Mouse (Mus musculus) kidney, adult 8-10 months (tissue): ENCODE measurements around the gene Cklf.
"Not testable (repeated sequence)": the region's sequence is repeated elsewhere in the genome, so short reads cannot be mapped to it uniquely, and the experiment has no call there.

Experiments
- DNase-seq, 2 experiments: peaks; one replicate each; pipeline ENCODE4 v3.0.0; 2022

The Cklf gene

DNA sequence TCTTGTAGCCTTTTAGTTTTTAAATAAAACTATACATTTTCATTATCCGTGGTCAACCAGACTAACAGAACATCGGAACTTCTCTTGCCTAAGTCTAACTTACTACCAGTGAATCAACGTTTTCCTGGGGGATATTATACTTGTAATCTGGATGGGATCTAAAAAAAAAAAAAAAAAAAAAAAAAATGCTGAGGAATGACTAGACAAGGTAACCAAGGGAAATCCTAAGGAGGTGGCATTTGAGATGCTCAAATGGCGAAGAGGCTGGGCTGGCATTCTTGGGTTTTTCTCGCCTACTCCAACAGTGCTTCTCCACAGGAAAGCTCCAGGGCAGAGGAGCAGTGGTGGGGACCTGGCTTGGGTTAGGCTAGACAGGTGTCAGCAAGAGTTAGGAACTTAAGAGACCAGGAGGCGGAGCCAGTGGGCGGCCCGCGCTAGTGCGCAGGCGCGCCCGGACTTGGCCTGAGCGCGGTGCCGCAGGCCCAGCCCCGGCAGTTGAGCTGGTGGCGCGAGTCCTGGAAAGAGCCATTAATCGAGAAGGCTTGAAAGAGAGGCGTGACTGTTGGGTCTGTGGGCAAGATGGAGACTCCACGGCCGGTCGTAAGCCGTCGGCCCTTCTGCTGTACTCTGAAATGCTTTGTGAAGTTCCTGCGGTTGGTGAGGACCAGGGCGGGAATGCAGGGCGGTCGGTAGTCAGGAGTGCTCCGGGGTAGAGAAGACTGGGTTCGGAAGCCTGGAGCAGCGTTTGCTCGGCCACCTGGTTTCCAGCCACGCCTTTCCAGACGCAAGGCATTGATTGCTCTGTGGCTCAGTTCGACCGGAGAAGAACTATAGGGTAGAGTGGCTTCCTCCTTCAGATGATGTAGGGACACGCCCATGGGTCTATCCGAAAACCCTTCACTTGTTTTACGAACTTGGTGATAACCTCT is at the start of gene Cklf:
Cklf (plus strand) TSS at position 423 of the 929 bp plus-strand sequence.
- peak; percentile 89 to 92 for DNase-seq

DNA sequence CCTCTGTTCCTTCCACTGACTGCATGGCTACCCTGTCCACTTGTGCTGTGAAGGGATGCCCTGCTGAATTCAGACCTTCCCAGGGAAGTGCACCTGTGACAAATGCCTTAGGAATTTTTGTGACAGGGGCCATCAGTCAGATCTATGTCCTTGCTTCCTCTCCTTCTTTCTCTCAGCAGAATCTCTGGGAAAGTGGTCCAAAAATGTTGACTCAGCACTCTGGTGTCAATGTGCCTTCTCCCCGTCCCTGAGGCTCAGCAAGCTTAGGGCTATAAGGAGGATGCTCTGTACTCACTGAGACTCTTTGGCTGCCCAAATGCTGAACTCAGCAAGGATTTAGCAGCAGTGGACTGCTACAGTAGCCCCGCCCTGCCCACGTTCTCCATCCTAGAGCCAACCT is 49.0 kb upstream of the Cklf start:
- DNase-seq = no peak

DNA sequence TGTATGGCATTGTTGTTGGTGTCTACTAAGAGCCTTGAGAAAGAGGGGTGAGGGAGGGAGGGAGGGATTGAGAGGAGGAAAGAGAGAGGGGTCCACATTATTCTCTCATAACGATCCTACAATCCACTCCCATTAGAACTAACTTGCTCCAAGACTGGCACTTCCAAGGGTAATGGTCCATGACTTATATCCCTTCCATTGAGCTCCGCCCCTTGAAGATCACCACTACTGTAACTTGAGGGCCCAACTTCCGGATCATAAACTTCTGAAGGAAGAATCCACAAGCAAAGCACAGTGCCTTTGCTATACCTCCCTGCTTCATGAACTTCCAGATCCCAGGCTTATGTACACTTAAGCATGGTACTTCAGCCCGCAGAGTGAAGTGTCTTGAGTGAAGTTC is 48.3 kb upstream of the Cklf start:
- no peak for DNase-seq

DNA sequence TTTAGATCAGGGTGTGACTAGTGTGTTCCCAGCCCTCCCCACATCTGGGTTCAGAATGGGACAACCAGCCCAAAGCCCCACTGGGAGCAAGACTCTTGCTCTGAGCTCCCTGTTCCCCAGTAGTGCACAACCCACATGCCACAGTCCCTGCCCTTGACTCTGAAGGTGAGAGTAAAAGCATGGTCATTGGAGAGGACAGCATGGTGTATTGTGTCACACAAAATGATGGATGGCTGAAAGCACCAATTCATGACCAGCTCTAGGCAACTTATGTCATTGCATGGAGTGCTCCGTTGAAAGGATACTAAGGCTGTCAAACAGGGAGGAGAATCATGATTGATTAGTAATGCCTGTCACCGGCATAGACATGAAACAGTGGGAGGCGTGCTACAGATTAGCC is 45.4 kb upstream of the Cklf start:
- no peak for DNase-seq

DNA sequence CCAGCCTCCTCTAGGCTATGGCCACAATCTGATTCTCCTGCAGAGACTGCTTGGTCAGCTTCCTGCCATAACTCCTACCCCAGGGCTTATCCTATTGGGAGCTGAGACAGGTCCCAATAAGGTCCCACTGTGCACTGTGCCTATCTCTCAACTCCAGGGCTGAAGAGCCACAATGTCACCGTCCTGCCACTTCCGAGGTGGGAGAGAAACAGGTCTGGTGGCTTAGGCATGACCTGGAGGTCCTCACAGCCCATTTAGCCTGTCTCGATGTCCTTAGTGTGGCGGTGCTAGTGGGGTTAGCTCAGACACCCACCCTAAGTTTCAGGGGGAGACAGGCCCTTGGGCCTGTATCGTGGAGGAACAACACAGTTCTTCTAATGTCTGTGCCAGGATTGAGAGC is 33.1 kb upstream of the Cklf start:
- DNase-seq = no peak

DNA sequence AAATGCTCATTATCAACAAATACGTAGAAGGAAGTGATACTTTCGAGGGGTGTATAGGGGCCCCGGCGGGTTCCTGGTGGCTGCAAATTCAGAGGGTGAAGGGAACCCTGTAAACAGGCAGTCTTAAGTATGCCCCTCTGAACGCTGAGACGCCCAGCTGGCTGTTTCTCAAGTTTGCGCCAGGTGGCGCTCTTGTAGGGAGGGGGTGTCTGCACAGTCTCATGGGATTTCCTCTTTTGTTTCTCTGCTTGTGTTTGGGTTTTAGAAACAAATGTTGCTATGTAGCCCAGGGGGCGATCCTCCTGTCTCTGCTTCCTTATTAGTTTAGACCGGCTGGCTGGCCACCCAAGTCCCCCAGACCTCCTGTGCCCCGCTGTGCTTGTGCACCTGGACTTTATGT is 31.6 kb upstream of the Cklf start:
- peak in 1 of 2 experiments; percentile 10 for DNase-seq

DNA sequence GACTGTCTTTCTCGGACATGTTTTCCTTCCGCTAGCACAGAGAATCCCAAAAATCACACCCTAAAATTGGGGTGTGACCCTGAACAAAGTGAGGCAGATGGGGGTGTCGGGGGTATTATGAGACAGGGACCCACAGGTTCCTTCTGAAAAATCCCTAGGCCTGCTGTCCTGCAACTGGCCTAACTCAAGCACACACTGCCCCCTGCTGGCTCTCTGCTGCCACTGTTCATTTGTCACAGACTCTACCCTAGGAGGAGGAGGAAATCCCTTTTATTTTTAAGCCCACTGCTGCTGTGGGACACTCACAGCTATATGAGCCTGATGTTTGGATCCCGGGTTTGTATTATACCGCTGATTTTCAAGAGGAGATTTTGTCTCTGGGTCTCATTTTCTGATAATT is 30.9 kb upstream of the Cklf start:
- DNase-seq = peak; percentile 44 to 64

DNA sequence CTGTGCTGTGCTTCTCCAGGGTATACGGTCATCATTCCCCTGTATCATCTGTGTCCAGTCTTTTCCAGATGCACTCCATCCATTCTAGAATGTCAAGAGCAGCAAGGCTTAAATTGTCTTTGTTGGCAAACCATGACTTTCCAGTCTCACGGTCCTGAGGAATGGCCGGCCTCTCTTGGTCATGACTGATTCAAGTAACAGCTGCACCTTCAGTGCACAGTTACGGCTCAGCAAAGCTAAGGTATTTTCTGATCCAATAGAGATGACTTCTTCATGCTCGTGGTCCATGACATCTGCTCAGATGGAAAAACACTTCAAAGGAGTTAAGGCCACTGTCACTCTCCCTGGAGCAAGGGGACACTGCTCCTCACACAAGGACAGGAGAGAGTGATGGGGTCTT is 23.6 kb upstream of the Cklf start:
- no peak for DNase-seq

DNA sequence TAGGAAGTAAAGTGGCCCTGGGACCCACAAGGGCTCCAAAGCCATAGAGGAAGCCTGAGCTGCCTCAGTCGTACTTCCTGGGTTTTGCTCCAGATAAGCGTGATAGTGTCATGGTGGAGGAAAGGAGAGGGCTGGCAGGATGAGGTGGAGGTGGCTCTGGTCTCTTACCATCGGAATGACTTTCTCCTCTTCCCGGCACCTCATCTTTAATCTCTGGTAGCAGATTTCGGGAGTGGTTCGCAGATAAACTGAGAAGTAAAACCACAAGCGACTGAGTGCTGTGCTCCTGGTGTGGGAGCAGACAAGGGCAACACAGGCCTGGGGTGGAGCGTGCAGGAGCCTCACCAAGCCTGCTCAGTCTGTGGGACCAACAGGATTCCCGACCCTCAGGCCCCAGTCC is 20.3 kb upstream of the Cklf start:
- DNase-seq = no peak

DNA sequence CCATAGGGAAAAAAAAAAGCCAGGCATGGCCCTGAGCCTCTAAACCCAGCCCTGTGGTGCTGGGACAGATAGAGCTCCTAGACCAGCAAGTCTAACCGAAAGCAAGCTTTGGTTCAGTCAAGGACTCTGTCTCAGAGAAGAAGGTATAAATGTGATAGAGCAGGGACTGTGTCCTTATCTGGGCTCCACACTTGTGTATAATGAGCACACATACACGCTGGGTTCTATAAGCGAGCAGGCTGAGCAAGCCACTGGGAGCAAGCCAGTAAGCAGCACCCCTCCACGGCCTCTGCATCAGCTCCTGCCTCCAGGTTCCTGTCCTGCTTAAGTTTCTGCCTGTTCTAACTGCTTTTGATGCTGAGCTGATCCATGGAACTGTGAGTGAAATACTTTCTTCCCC is 18.6 kb upstream of the Cklf start:
- DNase-seq = no peak

DNA sequence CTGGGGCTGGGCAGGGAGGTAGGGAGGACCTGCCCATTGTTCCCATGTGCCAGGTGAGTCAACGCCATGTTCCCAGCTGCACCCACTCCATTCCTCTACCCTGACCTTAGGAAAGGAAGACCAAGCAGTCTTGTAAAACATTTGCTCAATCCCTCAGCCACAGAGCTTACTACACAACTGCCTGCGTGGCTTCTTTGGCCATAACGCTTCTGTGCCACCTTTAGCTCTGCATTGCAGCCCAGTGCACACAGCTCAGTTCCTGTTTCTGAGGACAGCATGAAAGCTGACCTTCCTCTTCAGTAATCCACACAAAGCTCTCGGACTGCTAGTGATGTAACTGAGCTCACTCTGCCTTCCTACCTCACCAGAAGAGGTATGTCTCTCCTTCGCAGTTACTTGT is 17.7 kb upstream of the Cklf start:
- DNase-seq = no peak

DNA sequence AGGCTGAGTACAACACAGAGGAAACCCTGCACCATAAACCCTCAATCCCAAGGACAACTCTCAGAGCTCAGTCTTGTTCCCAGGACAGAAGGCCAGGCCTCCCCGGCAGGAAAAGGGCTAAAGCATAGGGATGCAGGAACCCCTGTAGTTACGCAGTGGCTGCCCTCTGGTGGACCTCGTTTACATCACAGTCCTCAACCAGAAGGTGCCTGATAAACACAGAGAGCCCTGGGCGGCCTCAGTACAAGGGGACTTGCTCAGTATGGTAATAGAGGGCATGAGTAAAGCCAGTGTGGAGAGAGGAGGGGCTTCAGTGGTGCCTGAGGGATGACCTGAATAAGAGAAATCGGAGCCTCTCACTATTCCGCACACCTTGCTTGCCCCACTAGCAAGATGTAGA is 16.1 kb upstream of the Cklf start:
- DNase-seq = no peak

DNA sequence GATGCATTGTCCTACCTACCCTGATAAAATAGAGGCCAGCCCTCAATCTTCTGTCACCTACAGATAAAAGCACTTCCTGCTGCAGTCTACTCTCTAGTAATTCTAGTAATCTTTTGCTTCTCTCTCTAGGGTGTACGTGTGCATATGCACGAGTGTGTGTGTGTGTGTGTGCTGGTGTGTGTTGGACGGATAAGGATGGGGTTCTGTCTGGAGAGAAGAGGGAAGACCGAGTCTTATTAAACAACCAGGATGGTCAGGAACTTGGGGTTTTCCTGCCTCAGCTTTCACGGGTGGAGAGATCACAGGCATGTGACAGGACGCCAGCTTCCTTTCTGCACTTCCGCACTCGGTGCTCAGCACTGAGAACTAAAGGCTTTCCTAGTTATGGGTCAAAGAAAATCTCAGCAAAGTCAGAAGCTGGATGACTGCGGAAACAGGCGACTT is 11.2 kb upstream of the Cklf start:
- DNase-seq = no peak

DNA sequence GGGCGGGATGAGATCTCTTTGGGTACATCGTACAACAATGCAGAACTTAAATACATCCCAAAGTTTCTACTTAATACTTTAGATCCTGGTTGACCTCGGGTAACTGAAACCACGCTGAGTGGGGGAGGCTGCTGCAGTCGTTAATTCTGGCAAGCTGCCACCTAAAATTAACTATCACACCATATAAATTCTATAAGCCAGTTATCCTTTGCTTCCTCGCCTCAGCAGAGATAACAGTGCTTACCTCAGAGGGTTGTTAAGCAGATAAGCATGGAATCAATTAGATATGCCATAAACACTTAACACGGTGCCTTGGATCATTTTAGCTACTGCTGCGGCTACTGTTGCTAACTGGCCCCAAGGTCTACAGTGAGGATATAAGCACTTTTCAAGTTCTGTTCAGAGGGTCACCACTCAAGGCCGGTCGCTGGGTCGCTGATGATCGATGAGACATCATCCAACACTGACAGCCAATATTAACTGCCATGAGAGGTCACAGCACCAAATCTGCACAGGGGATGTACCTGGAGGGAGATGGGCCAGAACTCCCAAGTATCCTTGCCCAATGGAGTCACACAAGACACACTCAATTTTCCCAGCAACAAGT is 8.5 kb upstream of the Cklf start:
- DNase-seq = no peak

DNA sequence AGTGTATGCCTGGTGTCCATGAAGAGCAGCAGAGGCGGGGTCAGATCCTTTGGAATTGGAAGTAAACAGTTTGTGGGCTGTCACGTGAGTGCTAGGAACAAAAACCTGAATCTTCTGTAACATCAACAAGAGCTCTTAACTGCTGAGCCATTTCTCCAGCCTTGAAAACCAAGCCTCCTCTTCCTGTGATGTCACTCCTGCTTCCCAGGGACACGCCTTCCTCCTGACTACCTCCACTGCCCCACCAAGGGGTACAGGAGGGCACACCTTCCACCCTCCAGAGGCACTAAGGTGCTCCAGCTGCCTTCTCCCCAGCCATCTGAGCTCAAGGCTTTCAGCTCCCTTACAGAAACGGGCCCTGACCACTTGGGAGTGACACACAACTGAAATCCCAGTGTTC is 4.0 kb upstream of the Cklf start:
- DNase-seq = no peak

DNA sequence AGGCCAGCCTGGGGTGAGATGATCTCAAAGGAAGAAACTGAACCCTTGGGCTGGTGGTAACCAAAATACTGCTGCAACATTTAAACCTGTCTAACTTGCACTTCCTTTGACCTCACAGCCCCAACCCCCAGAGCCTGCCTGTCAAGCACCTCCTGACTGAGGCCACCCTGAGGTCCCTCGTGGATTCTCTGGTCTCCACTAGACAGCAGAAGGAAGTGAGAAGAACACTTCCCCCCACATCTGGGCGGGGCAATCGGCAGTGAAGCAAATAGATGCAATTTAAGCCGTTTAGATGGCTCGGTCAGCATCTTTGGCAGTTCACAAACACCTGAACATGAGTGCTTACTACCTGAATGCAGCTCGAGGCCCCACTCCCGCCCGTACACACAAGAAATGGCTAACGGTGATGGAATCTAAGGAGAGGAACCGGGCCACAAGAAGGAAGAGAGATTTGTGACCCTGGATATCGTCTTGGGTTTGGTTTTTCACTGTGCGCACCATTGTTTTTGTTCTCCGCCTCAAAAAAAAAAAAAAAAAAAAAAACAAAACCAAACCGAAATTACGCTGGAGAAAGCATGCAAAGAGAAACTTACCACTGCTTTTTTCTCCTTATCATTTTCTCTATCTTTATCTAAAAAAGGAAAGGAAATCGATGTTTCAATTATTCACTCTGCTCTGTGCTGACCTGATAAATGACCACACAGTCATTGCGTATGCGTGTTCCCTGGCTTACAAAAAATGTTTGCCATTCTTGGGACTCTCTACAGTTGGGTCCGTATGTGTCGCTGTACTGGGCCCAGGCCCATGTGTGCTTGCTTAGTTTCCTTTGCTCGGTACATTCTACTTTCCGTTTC is 3.4 kb upstream of the Cklf start:
- peak; percentile 38 to 45 for DNase-seq

DNA sequence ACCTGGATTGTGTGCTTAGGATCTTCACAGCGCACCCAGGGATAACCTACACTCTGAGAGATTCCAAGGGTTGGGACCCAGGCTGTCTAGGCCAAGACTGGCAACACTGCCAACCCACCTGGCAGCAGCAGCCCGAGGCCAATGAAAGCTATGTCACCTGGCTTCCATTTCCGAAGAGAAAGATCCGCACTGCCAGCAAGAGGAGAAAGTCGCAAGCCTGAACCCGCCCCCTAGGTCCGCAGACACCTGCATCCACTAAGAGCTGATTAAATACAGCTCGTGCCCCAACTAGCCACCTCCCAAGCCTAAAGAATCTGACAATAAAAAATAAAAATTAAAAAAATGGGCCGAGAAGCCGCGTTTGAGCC is 2.8 kb upstream of the Cklf start:
- peak in 1 of 2 experiments; percentile 28 for DNase-seq

DNA sequence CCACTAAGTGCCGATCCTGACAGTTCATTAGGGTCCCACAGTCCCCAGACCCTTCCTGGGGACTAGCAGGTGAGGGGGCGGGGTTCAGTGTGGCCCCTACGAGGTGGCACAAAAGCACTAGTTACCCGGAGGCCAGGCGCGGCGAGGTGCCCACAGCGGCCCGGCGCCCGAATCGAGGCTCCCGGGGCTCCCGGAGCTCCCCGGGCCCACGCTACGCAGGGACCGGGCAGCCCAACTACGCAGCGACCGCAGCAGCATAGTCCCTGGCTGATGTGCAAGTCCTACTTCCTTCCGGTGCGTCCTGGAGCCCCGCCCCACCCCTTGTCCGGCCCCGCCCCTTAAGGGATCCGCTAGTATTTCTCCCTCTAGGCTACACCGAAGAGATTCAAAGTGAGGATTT is 2.4 kb upstream of the Cklf start, which contains the start of gene Tk2:
Tk2 (minus strand) TSS at position 283 of the 400 bp plus-strand sequence.
- DNase-seq = peak; percentile 64 to 72

DNA sequence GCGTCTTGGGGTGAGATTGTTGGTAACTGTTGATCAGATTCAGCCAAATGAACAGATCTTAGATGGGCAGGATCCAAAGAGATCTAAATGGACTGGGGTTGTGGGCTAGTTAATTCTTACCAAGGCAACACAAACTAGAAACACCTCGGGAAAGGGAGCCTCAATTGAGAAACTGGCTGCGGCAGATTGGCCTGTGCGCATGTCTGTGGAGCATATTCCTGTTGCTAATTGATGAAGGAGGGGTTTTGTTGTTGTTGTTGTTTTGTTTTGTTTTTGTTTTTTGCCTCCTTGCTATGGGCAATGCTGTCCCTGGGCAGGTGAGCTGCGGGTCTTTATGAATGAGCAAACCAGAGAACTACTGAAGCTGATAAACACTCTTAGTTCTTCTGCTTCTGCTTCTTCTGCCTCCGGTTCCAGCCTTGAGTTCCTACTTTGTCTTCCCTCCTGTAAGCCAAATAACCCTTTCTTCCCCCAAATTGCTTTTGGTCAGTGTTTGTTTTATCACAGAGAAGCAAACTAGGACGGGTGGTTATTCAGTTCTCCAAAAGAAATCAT is 1.1 kb upstream of the Cklf start:
- DNase-seq = no peak

DNA sequence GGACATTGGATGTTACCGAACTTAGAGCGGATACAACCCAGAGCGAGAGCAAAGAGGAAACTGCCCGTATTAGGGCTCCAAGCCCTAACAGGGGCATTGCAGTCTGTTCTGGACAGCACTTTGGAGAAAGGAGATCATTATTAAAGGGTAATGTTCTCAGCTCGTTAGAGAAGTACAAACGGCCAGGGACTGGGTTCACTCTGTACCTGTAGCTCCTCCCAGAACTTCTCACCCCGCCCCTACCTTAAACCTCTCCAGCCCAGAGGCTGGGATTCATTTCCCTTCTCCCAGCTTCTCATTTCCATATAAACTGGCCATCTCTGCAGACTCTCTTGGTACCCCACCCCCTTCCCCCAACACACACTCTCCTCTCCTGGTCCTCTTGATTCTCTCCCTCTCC is 800 bp downstream of the Cklf start:
- DNase-seq = peak in 1 of 2 experiments; percentile 25

DNA sequence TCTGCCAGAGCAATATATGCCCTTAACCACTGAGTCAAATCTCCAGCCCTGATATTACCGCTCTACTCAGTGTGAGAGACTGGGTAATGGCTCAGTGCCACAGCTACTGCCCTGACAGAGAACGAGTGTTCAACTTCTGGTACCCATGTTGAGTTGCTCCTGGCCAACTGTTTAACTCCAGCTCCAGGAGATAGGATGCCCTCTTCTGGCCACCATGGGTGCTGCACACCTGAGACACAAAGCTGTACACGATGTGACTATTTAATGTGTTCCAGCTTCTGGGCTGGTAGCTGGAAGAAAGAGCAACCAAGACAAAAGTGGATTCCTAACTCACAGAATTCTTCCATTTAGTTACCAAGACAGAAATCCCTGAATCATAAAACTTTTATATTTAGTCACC is 2.4 kb downstream of the Cklf start:
- peak in 1 of 2 experiments; percentile 39 for DNase-seq

DNA sequence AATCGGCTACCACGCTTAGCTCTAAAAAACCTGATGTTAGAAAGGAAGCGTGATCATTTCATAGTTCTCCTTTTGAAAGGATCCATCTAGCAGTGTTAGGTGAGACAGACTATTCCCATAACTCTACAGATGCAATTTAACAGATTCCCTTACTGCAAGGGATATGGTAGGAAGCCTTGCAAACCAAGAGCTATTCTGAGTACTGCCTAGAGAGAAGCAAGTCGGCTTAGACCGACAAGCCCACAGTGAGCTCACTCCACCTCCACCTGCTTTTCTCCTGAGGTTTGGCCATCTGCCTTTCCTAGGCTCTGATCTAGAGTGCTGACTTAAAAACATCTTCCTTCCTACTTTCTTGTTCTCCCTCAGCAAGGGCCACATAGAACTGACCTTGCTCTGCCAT is 11.1 kb downstream of the Cklf start:
- not testable (repeated sequence) for DNase-seq
